Mouse (Mus musculus): ENCODE data around the gene Slc16a2. TPM values are rescaled to one million over a fixed set of nuclear protein-coding genes. Genes with fewer than 3 reads are reported as not detected.
A peak's percentile ranks its signal among the peaks of the same experiment; 100 is the strongest.

The Slc16a2 gene
- polyA plus RNA-seq, 1 experiment from 2014 or later, result 29.2 TPM

GRCm38 (mm10) chrX:103796961-103797360 is 24.8 kb downstream of the Slc16a2 start:
- Histone ChIP-seq H3K9ac (no peak overlapping the region), H3K4me2 (replicated peaks) (no peak overlapping the region), H3K27ac (no peak overlapping the region), H3K27me3 (peaks cover 39% of the 10 kb centered on the region), H3K36me3 (no peaks in the 10 kb centered on the region), H3K4me3 (no peak overlapping the region), H3K4me1 (peaks cover 4% of the 10 kb centered on the region), H3K9me3 (no peaks in the 10 kb centered on the region)
- no peak for ATAC-seq (ENCODE audit: low FRiP score, low read depth)
- 96% methylated on average over 1 of the region's 1 CpGs for WGBS

GRCm38 (mm10) chrX:103795506-103795905 is 26.3 kb downstream of the Slc16a2 start:
- Histone ChIP-seq H3K27ac (no peak overlapping the region), H3K27me3 (peaks cover 51% of the 10 kb centered on the region), H3K9ac (no peak overlapping the region), H3K9me3 (no peaks in the 10 kb centered on the region), H3K36me3 (no peaks in the 10 kb centered on the region), H3K4me1 (peaks cover 4% of the 10 kb centered on the region), H3K4me2 (replicated peaks) (no peak overlapping the region), H3K4me3 (no peak overlapping the region)
- ATAC-seq (ENCODE audit: low FRiP score, low read depth), result no peak
- 72% methylated on average over 5 of the region's 5 CpGs for WGBS

- peaks cover 40% of the 10 kb centered on the region for H3K27me3 ChIP-seq
- no peak overlapping the region for H3K4me3 ChIP-seq
- no peak overlapping the region for H3K4me2 ChIP-seq (replicated peaks)
- no peak overlapping the region for H3K27ac ChIP-seq
- 84% methylated on average over 2 of the region's 2 CpGs for WGBS
- H3K9me3 ChIP-seq, result no peaks in the 10 kb centered on the region
- no peaks in the 10 kb centered on the region for H3K36me3 ChIP-seq
- no peak overlapping the region for H3K9ac ChIP-seq
- ATAC-seq (ENCODE audit: low FRiP score, low read depth), result no peak
- H3K4me1 ChIP-seq, result no peaks in the 10 kb centered on the region
These were observed 30.5 kb downstream of the Slc16a2 start for GRCm38 (mm10) chrX:103791329-103791728.

GRCm38 (mm10) chrX:103785681-103786080 is 36.1 kb downstream of the Slc16a2 start:
- 60% methylated on average over 2 of the region's 2 CpGs for WGBS

GRCm38 (mm10) chrX:103776412-103776811 is 45.4 kb downstream of the Slc16a2 start:
- ATAC-seq (ENCODE audit: low FRiP score, low read depth), result no peak
- Histone ChIP-seq H3K27ac (no peak overlapping the region), H3K4me1 (no peaks in the 10 kb centered on the region), H3K4me3 (no peak overlapping the region), H3K9ac (no peak overlapping the region), H3K9me3 (no peaks in the 10 kb centered on the region), H3K27me3 (peaks cover 50% of the 10 kb centered on the region; the same call in 1 of the 2 replicates), H3K4me2 (replicated peaks) (no peak overlapping the region), H3K36me3 (no peaks in the 10 kb centered on the region)

More at GRCm38 (mm10) chrX:103785681-103786080, 36.1 kb downstream of the Slc16a2 start:
- no peak overlapping the region for H3K4me3 ChIP-seq
- H3K4me1 ChIP-seq, result no peaks in the 10 kb centered on the region
- no peaks in the 10 kb centered on the region for H3K36me3 ChIP-seq
- H3K9ac ChIP-seq, result no peak overlapping the region
- H3K27me3 ChIP-seq, result peaks cover 37% of the 10 kb centered on the region
- H3K9me3 ChIP-seq, result no peaks in the 10 kb centered on the region
- H3K27ac ChIP-seq, result no peak overlapping the region
- no peak for ATAC-seq (ENCODE audit: low FRiP score, low read depth)
- H3K4me2 ChIP-seq (replicated peaks), result no peak overlapping the region

GRCm38 (mm10) chrX:103746197-103746596 is 75.6 kb downstream of the Slc16a2 start:
- no peak overlapping the region for H3K4me2 ChIP-seq (replicated peaks)
- H3K4me3 ChIP-seq, result no peak overlapping the region
- peaks cover 20% of the 10 kb centered on the region for H3K4me1 ChIP-seq
- no peaks in the 10 kb centered on the region for H3K36me3 ChIP-seq
- no peak for ATAC-seq (ENCODE audit: low FRiP score, low read depth)
- no peaks in the 10 kb centered on the region for H3K9me3 ChIP-seq
- WGBS, result 100% methylated on average over 1 of the region's 1 CpGs
- H3K27me3 ChIP-seq, result peaks cover 34% of the 10 kb centered on the region; the same call in 1 of the 2 replicates
- H3K27ac ChIP-seq, result no peak overlapping the region
- no peak overlapping the region for H3K9ac ChIP-seq

- H3K4me2 ChIP-seq (replicated peaks), result no peak overlapping the region
- no peak overlapping the region for H3K9ac ChIP-seq
- H3K9me3 ChIP-seq, result no peaks in the 10 kb centered on the region
- peaks cover 50% of the 10 kb centered on the region; the same call in 1 of the 2 replicates for H3K27me3 ChIP-seq
- no peaks in the 10 kb centered on the region for H3K36me3 ChIP-seq
- peaks cover 24% of the 10 kb centered on the region for H3K4me1 ChIP-seq
- no peak overlapping the region for H3K4me3 ChIP-seq
- H3K27ac ChIP-seq, result no peak overlapping the region
- WGBS, result 37% methylated on average over 7 of the region's 7 CpGs
- peak; percentile 66 for ATAC-seq (ENCODE audit: low FRiP score, low read depth)
These were observed 77.4 kb downstream of the Slc16a2 start for GRCm38 (mm10) chrX:103744171-103745039.

GRCm38 (mm10) chrX:103742057-103742315 is 79.8 kb downstream of the Slc16a2 start:
- Histone ChIP-seq H3K27ac (peak overlapping the region; percentile 55; the same call in 1 of the 2 replicates), H3K4me1 (peaks cover 24% of the 10 kb centered on the region), H3K4me3 (no peak overlapping the region), H3K4me2 (replicated peaks) (no peak overlapping the region), H3K9me3 (no peaks in the 10 kb centered on the region), H3K36me3 (no peaks in the 10 kb centered on the region), H3K9ac (no peak overlapping the region), H3K27me3 (peaks cover 64% of the 10 kb centered on the region; the same call in 1 of the 2 replicates)
- WGBS, result 27% methylated on average over 2 of the region's 2 CpGs
- 0 out of 2 replicates have a peak, but pooled peaks have one; percentile 22 for ATAC-seq (ENCODE audit: low FRiP score, low read depth)

- Histone ChIP-seq H3K4me1 (peaks cover 24% of the 10 kb centered on the region), H3K9ac (no peak overlapping the region), H3K27ac (peak overlapping the region; percentile 55), H3K4me2 (replicated peaks) (no peak overlapping the region), H3K36me3 (no peaks in the 10 kb centered on the region), H3K27me3 (peaks cover 59% of the 10 kb centered on the region; the same call in 1 of the 2 replicates), H3K9me3 (no peaks in the 10 kb centered on the region), H3K4me3 (no peak overlapping the region)
- 49% methylated on average over 6 of the region's 13 CpGs for whole genome bisulfite sequencing
- ATAC-seq (ENCODE audit: low FRiP score, low read depth), result peak; percentile 67
These were observed 80.3 kb downstream of the Slc16a2 start for GRCm38 (mm10) chrX:103741215-103742056.

- no peaks in the 10 kb centered on the region for H3K36me3 ChIP-seq
- no peak overlapping the region for H3K9ac ChIP-seq
- H3K27ac ChIP-seq, result no peak overlapping the region
- peaks cover 57% of the 10 kb centered on the region for H3K27me3 ChIP-seq
- no peak for ATAC-seq (ENCODE audit: low FRiP score, low read depth)
- no peak overlapping the region for H3K4me3 ChIP-seq
- H3K9me3 ChIP-seq, result no peaks in the 10 kb centered on the region
- 76% methylated on average over 7 of the region's 7 CpGs for WGBS
- H3K4me1 ChIP-seq, result no peaks in the 10 kb centered on the region
- H3K4me2 ChIP-seq (replicated peaks), result no peak overlapping the region
These were observed 87.7 kb downstream of the Slc16a2 start for GRCm38 (mm10) chrX:103734041-103734625.

- H3K27me3 ChIP-seq, result peaks cover 50% of the 10 kb centered on the region
- no peak overlapping the region for H3K4me3 ChIP-seq
- no peaks in the 10 kb centered on the region for H3K9me3 ChIP-seq
- H3K4me1 ChIP-seq, result no peaks in the 10 kb centered on the region
- no peaks in the 10 kb centered on the region for H3K36me3 ChIP-seq
- 82% methylated on average over 4 of the region's 4 CpGs for WGBS
- no peak overlapping the region for H3K27ac ChIP-seq
- H3K9ac ChIP-seq, result no peak overlapping the region
- ATAC-seq (ENCODE audit: low FRiP score, low read depth), result no peak
- H3K4me2 ChIP-seq (replicated peaks), result no peak overlapping the region
These were observed 88.7 kb downstream of the Slc16a2 start for GRCm38 (mm10) chrX:103733091-103733490.

Measured in limb, embryonic 13.5 days (tissue).